Mouse (Mus musculus) mouse embryonic stem cell (cell line): ENCODE results near the gene Get4.

Source experiments
- in situ Hi-C, 2 experiments: fragments of 300-500 bp; cut with MboI; formaldehyde crosslinking; loops; 1 replicate in 1 of 2; 3 replicates in 1 of 2; pipeline ENCODE4 v1.14.3; 2019 to 2020; ENCODE audit warnings: low sequenced_read_pairs in 2 of 2, low pct_unique_long_range_greater_than_20kb in 1 of 2, mixed read lengths in 1 of 2; ENCODE audit not compliant: unreplicated experiment in 1 of 2

Gene Get4

DNA sequence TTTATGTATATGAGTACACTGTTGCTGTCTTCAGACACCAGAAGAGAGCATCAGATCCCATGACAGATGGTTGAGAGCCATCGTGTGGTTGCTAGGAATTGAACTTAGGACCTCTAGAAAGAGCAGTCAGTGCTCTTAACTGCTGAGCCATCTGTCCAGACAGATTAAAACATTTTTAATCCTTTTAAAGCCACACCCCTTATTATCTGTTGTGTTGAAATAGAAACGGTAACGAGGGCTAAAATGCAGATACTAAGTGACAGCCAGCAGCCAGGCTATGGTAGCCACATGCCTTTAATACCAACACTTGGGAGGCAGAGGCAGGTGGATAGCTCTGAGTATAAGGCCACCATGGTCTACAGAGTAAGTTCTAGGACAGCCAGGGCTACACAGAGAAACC is 20.0 kb upstream of the Get4 start:
- in situ Hi-C loops: no loop called here

DNA sequence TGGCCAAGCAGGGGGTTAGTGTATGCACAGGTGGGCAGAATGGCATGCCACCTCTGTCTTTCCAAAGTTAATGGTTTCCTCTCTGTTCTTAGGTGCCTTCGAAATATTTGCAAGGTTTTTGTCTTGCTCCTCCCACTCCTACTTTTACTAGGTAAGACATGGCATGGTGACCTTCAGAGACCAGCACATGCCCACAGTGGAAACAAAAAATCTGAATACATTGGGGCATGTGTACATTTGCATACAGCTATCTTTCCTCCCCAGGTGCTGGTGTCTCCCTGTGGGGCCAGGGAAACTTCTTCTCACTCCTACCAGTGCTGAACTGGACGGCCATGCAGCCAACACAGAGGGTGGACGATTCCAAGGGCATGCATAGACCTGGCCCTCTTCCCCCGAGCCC is 17.7 kb upstream of the Get4 start:
- in situ Hi-C loops: no loop called here

DNA sequence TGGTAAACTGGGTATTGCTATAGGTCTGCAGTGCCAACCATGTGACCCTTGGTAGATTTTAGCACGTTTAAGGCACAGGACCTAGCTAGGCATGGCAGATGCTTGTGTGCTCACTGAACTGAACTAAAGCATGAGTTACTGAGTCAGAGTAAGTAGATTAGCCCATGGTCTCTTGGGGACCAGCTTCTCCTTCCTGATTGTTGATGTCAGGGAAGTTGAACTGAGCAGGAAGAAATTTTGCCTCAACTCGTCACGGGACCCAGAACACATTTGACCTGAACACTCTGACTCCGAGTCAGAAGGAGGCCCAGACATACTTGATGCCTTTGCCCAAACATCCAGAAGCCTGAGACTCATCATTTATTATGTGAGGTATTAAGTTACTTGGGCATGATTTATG is 14.7 kb upstream of the Get4 start:
- in situ Hi-C loops: no loop called here

DNA sequence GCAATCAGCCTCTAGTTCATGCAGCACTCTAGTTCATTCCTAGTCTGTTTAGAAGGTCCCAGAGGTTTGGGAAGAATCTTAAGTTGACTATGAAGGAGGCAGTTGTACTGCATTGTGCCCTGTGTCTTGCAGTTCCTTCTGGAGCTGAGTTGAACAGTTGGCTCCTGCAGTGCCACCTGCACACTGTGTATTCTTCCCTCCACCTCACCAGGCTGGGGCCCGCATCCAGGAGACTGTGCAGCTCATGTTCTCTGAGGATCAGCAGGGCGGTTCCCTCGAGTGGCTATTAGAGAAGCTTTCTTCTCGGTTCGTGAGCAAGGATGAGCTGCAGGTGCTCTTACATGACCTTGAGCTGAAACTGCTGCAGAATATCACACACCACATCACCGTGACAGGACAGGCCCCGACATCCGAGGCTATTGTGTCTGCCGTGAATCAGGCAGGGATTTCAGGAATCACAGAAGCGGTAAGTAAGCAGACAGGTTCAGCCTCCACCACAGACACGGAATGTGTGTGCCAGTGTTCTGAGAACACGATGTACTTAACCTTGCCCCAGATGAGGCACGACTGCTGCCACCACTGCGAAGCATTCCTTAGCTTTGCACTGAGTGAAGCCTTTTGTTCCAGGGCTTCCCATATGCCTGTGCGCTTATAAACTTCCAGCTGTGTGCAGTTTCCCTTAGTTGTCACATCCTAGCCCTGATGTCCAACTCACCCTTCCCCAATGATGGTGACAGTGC is 10.9 kb upstream of the Get4 start:
- in situ Hi-C loops: no loop called here

DNA sequence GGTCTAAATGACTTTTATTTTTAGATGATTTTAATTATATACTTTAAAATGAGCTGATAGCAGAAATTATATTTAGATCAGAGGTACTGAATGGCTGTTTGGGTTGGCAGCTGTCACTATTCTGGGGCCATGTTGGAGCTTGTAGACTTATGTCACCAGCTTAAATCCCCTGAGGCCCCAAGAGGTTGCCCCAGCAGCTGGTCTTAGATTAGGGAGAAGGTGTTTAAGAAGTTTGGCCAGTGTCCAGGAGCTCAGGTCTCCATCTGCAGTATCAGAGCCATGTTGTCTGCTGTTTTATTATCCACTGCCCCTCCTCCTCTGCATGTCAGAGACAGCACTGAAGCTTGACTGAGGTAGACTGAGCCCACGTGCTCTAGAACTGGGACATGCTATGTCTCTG is 8.7 kb upstream of the Get4 start:
- in situ Hi-C loops: no loop called here

DNA sequence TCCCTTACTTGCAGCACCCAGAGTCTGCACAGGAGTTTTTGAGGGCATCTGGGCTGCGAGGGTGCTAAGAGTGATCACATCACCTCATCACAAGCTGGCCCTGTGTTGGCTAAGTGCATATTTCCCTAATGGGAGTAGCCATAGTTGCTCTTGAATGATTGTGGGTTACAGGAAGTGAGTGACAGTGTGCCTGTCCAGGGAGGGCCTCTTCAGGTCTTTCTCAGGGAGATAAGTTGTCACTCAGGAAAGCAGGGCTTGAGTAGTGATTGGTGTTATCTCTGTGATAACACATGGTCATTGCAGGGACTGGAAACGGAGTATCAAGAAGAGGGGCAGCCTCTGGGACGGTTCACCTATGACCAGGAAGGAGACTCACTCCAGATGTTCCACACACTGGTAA is 4.4 kb upstream of the Get4 start:
- in situ Hi-C loops: loop anchor here in 1 of 2 experiments (5.0 kb wide), 1 partner anchor 40 kb away; no protein-coding TSS in a partner anchor

DNA sequence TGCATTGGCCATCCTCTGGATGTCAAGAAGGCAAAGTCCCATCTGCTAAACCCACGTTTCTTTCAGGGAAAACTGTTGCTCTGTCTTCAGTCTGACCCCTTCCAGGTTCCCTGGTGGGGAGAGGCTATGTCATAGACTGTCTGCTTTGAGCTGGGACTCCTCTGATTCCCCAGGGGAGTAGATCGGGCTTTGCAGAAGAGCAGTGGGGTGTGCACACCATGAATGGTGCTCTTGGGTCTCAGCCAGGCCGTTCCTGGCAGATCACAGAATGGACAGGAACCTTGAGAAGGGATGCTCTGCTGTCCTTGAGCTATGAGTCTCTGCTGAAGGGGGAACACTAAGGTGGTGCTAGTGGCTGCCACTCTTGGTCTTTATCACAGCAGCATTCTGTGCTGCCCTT is 3.3 kb upstream of the Get4 start:
- in situ Hi-C loops: loop anchor here in 1 of 2 experiments (5.0 kb wide), 1 partner anchor 42 kb away; no protein-coding TSS in a partner anchor

DNA sequence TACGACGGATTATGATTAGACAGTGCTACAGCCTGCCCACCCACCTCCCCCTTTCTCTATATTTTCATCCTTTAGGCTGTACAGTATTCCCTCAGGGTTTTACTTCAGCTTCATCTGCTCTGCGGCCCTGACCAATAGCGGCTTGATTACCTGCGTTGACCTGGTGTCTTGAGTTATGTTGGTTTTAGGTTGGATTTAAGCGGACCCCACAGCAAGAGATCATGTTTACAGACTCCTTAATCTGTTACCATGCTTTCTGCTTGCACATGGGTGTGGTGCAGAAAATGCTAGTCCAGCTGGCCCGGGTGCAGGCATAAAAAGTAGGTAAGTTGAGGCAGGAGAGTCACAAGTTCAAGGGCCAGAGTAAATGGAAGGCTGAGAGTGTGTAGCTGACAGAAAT is 845 bp upstream of the Get4 start:
- in situ Hi-C loops: no loop called here

DNA sequence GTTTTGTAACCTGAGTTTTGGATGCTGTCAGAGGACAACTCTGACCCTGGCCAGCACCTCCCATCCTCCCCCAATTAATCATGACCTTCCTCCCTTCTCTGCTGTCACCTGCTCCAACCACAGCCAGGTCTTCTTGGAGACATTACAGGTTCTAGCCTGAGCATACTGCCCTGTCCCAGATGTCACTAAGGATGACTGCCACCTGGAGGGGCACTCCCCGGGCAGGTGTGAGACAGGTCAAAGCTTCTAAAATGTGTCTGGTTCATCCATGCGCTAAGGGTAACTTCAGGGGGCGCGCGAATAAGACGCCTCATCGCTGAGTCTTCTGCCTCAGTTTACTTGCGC is 416 bp upstream of the Get4 start:
- in situ Hi-C loops: no loop called here

DNA sequence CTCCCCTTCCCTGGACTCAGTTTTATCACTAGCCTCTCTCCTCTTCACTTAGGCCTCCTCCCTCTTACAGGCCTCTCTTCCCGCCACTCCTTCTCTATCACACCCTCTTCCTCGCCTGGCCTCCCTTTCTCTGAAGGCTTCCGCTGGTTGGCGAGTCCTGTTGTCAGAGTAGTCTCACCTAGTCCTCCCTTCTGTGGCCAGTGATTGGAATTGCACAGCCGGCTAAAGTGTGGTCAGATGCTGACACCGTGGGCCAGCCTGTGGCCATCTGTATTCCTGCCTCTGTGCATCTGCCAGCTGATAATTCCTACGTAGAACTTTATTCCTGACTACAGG is 754 bp downstream of the Get4 start:
- in situ Hi-C loops: no loop called here

DNA sequence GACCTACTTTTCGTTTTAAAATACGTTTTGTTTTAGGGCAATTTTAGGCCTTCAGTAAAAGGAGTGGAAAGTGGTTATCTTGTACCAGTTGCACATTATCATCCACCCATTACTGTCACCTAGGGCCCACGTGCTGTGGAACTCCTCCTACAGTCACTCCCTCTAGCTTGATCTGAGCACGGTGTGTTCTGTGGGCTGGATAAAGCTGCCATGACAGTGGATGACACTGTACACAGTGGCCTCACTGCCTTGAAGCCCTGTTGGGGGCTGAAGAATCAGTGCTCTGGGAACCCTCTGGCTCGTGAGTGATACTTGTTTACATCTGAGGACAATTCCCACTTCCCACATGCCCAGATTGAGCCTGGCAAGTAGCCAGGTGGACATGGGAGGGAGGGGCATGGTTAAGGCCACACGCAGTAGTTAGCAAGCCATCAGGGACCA is 1.2 kb downstream of the Get4 start:
- in situ Hi-C loops: no loop called here

DNA sequence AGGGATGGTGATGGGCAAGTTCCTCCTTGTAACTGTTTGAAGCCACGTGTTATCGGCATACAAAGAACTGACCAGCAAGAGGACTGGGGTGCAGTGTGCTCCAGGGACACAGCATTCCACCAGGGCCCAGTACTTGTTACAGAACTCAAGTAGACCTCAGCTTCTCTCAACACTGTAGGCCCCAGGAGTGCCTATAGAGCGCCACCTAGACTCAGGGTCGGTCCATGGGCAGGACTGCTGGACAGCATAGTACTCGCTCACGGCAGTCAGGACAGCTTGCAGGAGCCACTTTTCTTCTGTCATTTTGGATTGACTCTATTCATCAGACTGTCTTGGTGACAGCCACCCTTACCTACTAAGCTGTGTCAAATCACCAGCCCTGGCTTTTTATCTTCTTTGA is 2.8 kb downstream of the Get4 start:
- in situ Hi-C loops: no loop called here

DNA sequence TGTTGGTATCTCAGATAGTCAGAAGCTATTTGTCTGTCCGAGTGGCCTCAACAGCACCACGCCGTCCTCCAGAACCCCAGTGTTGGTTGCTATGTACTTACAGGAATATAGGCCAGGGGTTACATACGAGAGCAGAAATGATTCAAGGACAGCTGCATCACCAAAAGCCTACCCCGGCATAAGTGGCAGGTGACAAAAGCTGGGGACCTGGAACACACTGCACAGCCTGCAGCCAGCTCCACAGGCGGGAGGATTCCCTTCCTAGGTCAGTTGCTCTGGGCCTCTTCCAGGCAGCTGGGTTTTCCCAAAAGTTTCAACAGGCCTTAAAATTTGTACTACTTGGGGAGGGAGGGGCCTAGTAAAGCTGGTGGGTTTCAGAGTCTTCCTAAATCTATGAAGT is 3.7 kb downstream of the Get4 start:
- in situ Hi-C loops: no loop called here

DNA sequence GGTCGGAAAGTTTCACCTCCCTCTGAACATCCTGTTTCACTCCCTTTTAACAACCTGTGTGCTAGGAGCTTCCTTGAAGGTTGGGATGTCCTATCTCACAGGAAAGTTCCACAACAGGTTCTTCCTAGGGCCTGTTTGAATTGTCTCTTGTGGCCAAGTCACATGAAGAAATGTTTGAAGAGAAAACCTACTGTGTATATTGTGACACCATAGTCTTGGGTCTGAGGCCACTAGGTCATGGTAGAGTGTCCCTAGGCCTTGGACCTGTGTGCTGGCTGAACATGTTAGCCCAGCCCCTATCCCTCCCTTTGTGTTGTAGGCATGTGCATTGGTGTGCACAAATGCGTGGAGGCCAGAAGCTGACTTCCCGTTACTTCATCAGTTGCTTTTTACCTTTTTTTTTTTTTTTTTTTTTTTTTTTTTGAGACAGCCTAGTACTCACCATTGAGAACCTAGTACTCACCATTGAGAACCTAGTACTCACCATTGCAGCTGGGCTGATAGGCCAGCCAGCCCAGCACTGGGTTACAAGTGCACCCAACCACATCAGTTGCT is 4.2 kb downstream of the Get4 start:
- in situ Hi-C loops: no loop called here

DNA sequence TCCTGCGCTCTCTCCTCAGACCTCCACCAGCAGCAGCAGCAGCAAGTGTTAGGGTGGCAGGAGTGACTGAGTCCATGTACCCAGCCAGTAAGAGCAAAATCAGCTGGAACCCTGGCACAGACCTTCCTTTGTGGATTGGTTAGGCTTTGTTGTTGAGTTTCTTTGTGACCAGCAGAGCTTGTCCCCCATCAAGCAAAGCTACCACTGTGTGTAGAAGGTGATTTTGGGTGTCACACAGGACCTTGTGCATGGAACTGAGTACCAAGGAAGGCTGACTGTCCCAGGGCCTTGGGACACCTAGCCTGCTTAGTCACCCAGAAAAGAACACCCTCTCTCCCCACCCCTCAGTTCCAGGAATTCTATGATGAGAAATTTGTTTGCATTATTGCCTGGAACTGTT is 5.1 kb downstream of the Get4 start:
- in situ Hi-C loops: no loop called here

DNA sequence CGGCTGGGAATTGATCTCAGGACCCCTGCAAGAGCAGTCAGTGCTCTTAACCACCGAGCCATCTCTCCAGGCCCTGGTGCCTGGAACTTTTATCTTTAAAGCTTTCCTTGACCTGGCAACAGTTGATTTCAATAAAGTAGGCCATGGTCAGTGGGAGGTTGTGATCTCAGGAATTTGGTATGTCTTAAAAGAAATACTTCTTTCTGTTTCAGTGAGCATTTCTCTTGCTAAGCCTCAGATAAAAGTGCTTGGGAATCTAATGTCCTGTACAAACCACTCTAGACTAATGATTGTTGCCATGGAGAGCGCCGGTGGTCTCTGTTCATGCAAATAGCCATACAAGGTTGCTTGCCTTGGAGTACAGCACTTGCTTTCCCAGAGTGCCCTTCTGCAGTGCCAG is 5.7 kb downstream of the Get4 start:
- in situ Hi-C loops: no loop called here

DNA sequence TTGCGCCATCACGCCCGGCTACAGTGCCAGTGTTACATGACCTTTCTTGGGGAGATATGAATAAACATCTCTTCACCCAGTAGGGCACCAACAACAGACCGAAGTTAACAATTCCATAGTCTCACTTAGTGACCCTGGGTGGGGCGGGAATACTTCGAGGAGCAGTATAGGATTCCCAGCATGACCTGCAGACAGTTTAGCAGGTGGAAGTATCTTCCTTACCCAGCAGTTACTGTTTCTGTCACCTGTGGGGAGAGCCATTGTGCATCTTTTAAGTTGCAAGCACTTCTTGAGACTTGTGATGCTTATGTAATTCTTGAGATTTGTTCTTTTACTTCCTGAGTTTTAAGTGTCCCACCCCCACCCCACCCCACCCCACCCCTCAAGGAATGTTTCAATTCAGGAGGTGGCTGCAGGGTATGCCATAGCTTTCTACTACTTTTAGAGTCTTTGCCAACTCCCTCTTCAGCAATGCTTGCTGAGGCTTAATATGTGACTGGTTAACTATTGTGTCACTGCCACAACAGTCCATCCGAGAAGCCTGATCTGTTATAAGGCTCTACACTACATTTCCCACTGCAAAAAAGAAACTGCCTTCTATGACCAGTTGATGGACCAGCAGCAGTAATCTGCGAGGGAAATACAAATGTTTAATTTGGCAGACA is 6.4 kb downstream of the Get4 start:
- in situ Hi-C loops: no loop called here

DNA sequence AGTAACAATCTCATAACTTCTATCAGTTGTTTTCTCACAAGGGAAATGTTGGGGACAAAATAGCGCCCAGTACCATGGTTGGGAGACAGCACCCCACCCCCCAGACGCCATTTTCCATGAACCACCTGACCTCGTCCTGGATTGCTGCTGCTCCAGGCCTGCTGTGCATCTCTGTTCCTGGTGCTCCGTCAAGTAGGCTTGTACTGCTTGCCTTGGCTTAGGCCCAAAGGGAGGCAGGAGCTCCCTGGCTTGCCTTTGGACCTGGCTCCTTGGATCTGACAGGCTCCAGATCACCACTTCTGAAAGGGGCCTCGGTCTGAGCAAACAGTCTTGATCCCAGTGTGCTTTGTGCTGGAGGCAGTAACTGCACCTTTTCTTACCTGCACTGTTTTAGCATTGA is 7.7 kb downstream of the Get4 start:
- in situ Hi-C loops: no loop called here

DNA sequence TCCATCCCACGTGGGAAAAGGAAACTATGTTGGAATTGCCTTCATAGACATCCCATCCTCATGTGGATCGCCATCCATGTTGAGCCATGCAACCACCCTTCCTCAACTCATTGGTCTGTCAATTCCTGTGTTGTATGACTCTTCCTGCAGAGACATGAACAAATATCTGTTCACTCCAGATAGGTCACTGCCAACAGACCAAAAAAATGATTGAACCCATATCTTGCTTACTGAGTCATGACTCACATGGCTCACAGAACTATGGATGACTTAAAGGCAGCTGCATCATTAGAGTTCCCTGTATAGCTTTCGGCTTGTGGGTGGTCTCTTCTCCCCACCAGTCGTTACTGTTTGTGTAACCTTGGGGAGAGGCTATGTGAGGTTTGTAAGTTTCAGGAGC is 9.3 kb downstream of the Get4 start:
- in situ Hi-C loops: no loop called here

DNA sequence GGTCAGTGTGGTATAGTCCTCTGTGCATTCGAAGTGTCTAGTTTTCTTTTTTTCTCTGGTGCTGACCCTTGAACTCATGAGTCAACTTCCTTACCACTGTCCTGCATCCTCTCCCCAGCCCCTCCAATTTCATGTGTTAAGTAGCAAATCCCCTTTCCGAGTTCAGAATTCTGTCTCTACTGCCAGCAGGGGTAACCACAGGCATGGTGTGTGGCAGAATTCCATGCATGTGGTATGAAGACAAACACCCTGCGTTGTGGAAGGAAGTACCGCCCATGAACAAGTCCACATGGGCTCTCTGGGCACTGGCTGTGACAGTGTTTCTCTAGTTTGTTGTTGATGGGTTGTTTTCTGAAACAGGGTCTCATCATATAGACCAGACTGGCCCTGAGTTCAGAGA is 15.5 kb downstream of the Get4 start:
- in situ Hi-C loops: no loop called here
